Mouse (Mus musculus) intestine, postnatal 0 days (tissue): ENCODE data around the gene Ice1. TPM values are rescaled to one million over a fixed set of nuclear protein-coding genes. Genes with fewer than 3 reads are reported as not detected.

Experiments used
- ATAC-seq: fragments of 200-750 bp; cut with Nextera tagmentation; 2 replicates; pipeline ENCODE4 v1.8.0; 2017; ENCODE audit warnings: mild to moderate bottlenecking, moderate TSS enrichment, moderate library complexity
- H3K27ac ChIP-seq: fragments of 300-500 bp; sonication (generic); 2 replicates; pipeline ENCODE4 v1.5.1; 2014; ENCODE audit warnings: mild to moderate bottlenecking, low read depth, low read length, moderate library complexity
- H3K27me3 ChIP-seq: fragments of 300-500 bp; sonication (generic); replicated peaks from 2 replicates; pipeline ENCODE4 v1.6.1; 2014; ENCODE audit warnings: low read length, mixed read lengths; ENCODE audit not compliant: control insufficient read depth, insufficient read depth
- H3K36me3 ChIP-seq: fragments of 300-500 bp; sonication (generic); 2 replicates; pipeline ENCODE4 v1.6.1; 2014; ENCODE audit warnings: mild to moderate bottlenecking, moderate library complexity; ENCODE audit not compliant: control insufficient read depth, insufficient read depth
- H3K4me1 ChIP-seq: fragments of 300-500 bp; sonication (generic); replicated peaks from 2 replicates; pipeline ENCODE4 v1.6.1; 2014; ENCODE audit warnings: antibody characterized with exemption, low read length, mixed read lengths; ENCODE audit not compliant: control insufficient read depth, insufficient read depth
- H3K4me2 ChIP-seq: fragments of 300-500 bp; sonication (generic); replicated peaks from 2 replicates; pipeline ENCODE4 v1.6.1; 2014; ENCODE audit warnings: low read depth, mild to moderate bottlenecking, moderate library complexity
- H3K4me3 ChIP-seq: fragments of 300-500 bp; sonication (generic); 2 replicates; pipeline ENCODE4 v1.5.1; 2014; ENCODE audit warnings: low read depth, low read length
- H3K9ac ChIP-seq: fragments of 300-500 bp; sonication (generic); 2 replicates; pipeline ENCODE4 v1.6.1; 2014; ENCODE audit warnings: mild to moderate bottlenecking, low read depth, low read length
- H3K9me3 ChIP-seq: fragments of 300-500 bp; sonication (generic); 2 replicates; pipeline ENCODE4 v1.6.1; 2016; ENCODE audit warnings: mixed run types; ENCODE audit not compliant: control insufficient read depth
- CTCF ChIP-seq: sonication (generic); IDR thresholded peaks from 2 replicates; pipeline ENCODE4 v1.5.1; 2016; ENCODE audit warnings: low read depth, mild to moderate bottlenecking, control low read depth, antibody characterized with exemption, moderate library complexity
- WGBS: fragments of 180-500 bp; shearing (Covaris S2); extraction: QIAGEN DNeasy Blood & Tissue Kit; methylation state at CpG from one replicate; pipeline ENCODE4 v1.1.7; 2014; 5-methylcytosine and 5-hydroxymethylcytosine counted together
- polyA plus RNA-seq: library from polyadenylated mRNA; unstranded; fragments of >200 nt; fragmentation: Nextera tagmentation; extraction: Ambion mirVana; gene quantifications from 2 replicates; pipeline ENCODE4 v1.2.1, GENCODE M21; 2015

The Ice1 gene
- polyA plus RNA-seq, 1 experiment from 2014 or later: 5.8 TPM

GRCm38 (mm10) chr13:70612837-70613236 is 24.6 kb downstream of the Ice1 start:
- no peak overlapping the region for H3K27ac ChIP-seq
- no peak overlapping the region for H3K4me3 ChIP-seq
- no peaks in the 10 kb centered on the region for H3K27me3 ChIP-seq
- peaks cover 79% of the 10 kb centered on the region for H3K36me3 ChIP-seq
- no peak for ATAC-seq
- WGBS: 79% methylated on average over 2 of the region's 2 CpGs
- H3K9me3 ChIP-seq: no peaks in the 10 kb centered on the region
- no peak for TF ChIP-seq CTCF
- no peaks in the 10 kb centered on the region for H3K4me1 ChIP-seq
- H3K4me2 ChIP-seq: no peak overlapping the region
- H3K9ac ChIP-seq: no peak overlapping the region

GRCm38 (mm10) chr13:70610431-70611420 is 26.7 kb downstream of the Ice1 start:
- Histone ChIP-seq H3K27ac (no peak overlapping the region), H3K9me3 (no peaks in the 10 kb centered on the region), H3K36me3 (peaks cover 80% of the 10 kb centered on the region), H3K4me3 (no peak overlapping the region), H3K4me1 (no peaks in the 10 kb centered on the region), H3K27me3 (no peaks in the 10 kb centered on the region), H3K4me2 (no peak overlapping the region), H3K9ac (no peak overlapping the region)
- WGBS: 87% methylated on average over 15 of the region's 15 CpGs
- peak; percentile 82 for TF ChIP-seq CTCF
- peak; percentile 47; the same call in 1 of the 2 replicates for ATAC-seq

GRCm38 (mm10) chr13:70609632-70610031 is 27.8 kb downstream of the Ice1 start:
- TF ChIP-seq CTCF: no peak
- Histone ChIP-seq H3K36me3 (peaks cover 81% of the 10 kb centered on the region), H3K4me2 (no peak overlapping the region), H3K4me1 (no peaks in the 10 kb centered on the region), H3K9ac (no peak overlapping the region), H3K27me3 (no peaks in the 10 kb centered on the region), H3K4me3 (no peak overlapping the region), H3K27ac (no peak overlapping the region), H3K9me3 (no peaks in the 10 kb centered on the region)
- 70% methylated on average over 3 of the region's 3 CpGs for WGBS
- ATAC-seq: no peak

GRCm38 (mm10) chr13:70605366-70605765 is 32.1 kb downstream of the Ice1 start:
- H3K4me2 ChIP-seq: no peak overlapping the region
- no peak overlapping the region for H3K27ac ChIP-seq
- H3K9ac ChIP-seq: no peak overlapping the region
- no peak for ATAC-seq
- no peaks in the 10 kb centered on the region for H3K27me3 ChIP-seq
- H3K36me3 ChIP-seq: peaks cover 97% of the 10 kb centered on the region
- H3K4me1 ChIP-seq: no peaks in the 10 kb centered on the region
- no peaks in the 10 kb centered on the region for H3K9me3 ChIP-seq
- TF ChIP-seq CTCF: no peak
- no peak overlapping the region for H3K4me3 ChIP-seq
- WGBS: over 99% methylated on average over 5 of the region's 5 CpGs

GRCm38 (mm10) chr13:70604723-70605122 is 32.7 kb downstream of the Ice1 start:
- no peak for ATAC-seq
- no peak overlapping the region for H3K27ac ChIP-seq

GRCm38 (mm10) chr13:70601566-70601965 is 35.9 kb downstream of the Ice1 start:
- WGBS: 93% methylated on average over 1 of the region's 1 CpGs
- ATAC-seq: no peak
- H3K27ac ChIP-seq: no peak overlapping the region
- no peaks in the 10 kb centered on the region for H3K9me3 ChIP-seq
- H3K27me3 ChIP-seq: no peaks in the 10 kb centered on the region
- H3K4me1 ChIP-seq: no peaks in the 10 kb centered on the region
- H3K36me3 ChIP-seq: peaks cover 72% of the 10 kb centered on the region
- no peak overlapping the region for H3K9ac ChIP-seq
- TF ChIP-seq CTCF: no peak
- no peak overlapping the region for H3K4me3 ChIP-seq
- H3K4me2 ChIP-seq: no peak overlapping the region

More at GRCm38 (mm10) chr13:70604723-70605122, 32.7 kb downstream of the Ice1 start:
- H3K4me2 ChIP-seq: no peak overlapping the region
- H3K4me3 ChIP-seq: no peak overlapping the region
- peaks cover 97% of the 10 kb centered on the region for H3K36me3 ChIP-seq
- H3K9ac ChIP-seq: no peak overlapping the region
- TF ChIP-seq CTCF: peak; percentile 50
- no peaks in the 10 kb centered on the region for H3K4me1 ChIP-seq
- 86% methylated on average over 8 of the region's 8 CpGs for WGBS
- no peaks in the 10 kb centered on the region for H3K27me3 ChIP-seq
- no peaks in the 10 kb centered on the region for H3K9me3 ChIP-seq
